Mouse (Mus musculus) myocyte (in vitro differentiated cells): ENCODE results near the gene Amy1. TPM values are rescaled to one million over a fixed set of nuclear protein-coding genes. Genes with fewer than 3 reads are reported as not detected.
A peak's percentile ranks its signal among the peaks of the same experiment; 100 is the strongest.

Experiments
- H3K27me3 ChIP-seq: one replicate; pipeline ENCODE4 v1.6.1; 2011; ENCODE audit not compliant: control insufficient read depth, insufficient read depth, insufficient read length
- H3K36me3 ChIP-seq: one replicate; pipeline ENCODE4 v1.6.1; 2011; ENCODE audit not compliant: control insufficient read depth, insufficient read depth
- H3K4me2 ChIP-seq: one replicate; pipeline ENCODE4 v1.6.1; 2011; ENCODE audit warnings: low read depth, control low read depth
- H3K4me3 ChIP-seq: one replicate; pipeline ENCODE4 v1.5.1; 2011; ENCODE audit warnings: mild to moderate bottlenecking, control low read depth, moderate library complexity
- H3K79me2 ChIP-seq: one replicate; pipeline ENCODE4 v1.6.1; 2011; ENCODE audit not compliant: control insufficient read depth, insufficient read depth
- H3ac ChIP-seq: one replicate; pipeline ENCODE4 v1.6.1; 2011; ENCODE audit not compliant: control insufficient read depth, insufficient read length
- CEBPB ChIP-seq: IDR thresholded peaks from 2 replicates; pipeline ENCODE4 v1.6.1; 2011; ENCODE audit warnings: mild to moderate bottlenecking, moderate library complexity; ENCODE audit not compliant: poor library complexity, insufficient read depth, severe bottlenecking
- E2F4 ChIP-seq: IDR thresholded peaks from one replicate; pipeline ENCODE4 v1.6.1; 2011; ENCODE audit warnings: mild to moderate bottlenecking, control low read depth, moderate library complexity; ENCODE audit not compliant: insufficient read depth
- MAX ChIP-seq: IDR thresholded peaks from one replicate; pipeline ENCODE4 v1.6.1; 2011; ENCODE audit warnings: low read depth, mild to moderate bottlenecking, control low read depth
- MYOD1 ChIP-seq, 3 experiments: IDR thresholded peaks; one replicate each; pipeline ENCODE4 v1.6.1; 2011; ENCODE audit warnings: control low read depth in 2 of 3, low read depth in 2 of 3, mild to moderate bottlenecking in 2 of 3, moderate library complexity in 1 of 3; ENCODE audit not compliant: insufficient read length in 2 of 3, control insufficient read depth in 1 of 3
- MYOG ChIP-seq, 3 experiments: IDR thresholded peaks; one replicate each; pipeline ENCODE4 v1.6.1; 2011; ENCODE audit warnings: control low read depth in 2 of 3, low read depth in 2 of 3, mild to moderate bottlenecking in 2 of 3; ENCODE audit not compliant: insufficient read length in 2 of 3, control insufficient read depth in 1 of 3, insufficient read depth in 1 of 3
- POLR2A ChIP-seq: IDR thresholded peaks from one replicate; pipeline ENCODE4 v1.6.1; 2011; ENCODE audit warnings: low read depth, mild to moderate bottlenecking, control low read depth, moderate library complexity; ENCODE audit not compliant: insufficient read length
- POLR2AphosphoS2 ChIP-seq: IDR thresholded peaks from one replicate; pipeline ENCODE4 v1.6.1; 2011; ENCODE audit warnings: low read depth, control low read depth; ENCODE audit not compliant: insufficient read length
- REST ChIP-seq: IDR thresholded peaks from one replicate; pipeline ENCODE4 v1.6.1; 2011; ENCODE audit warnings: mild to moderate bottlenecking, control low read depth, moderate library complexity; ENCODE audit not compliant: insufficient read depth, insufficient read length
- SRF ChIP-seq: IDR thresholded peaks from one replicate; pipeline ENCODE4 v1.6.1; 2011; ENCODE audit warnings: low read depth; ENCODE audit not compliant: control insufficient read depth, insufficient read length
- TCF12 ChIP-seq: IDR thresholded peaks from one replicate; pipeline ENCODE4 v1.6.1; 2011; ENCODE audit warnings: mild to moderate bottlenecking, control low read depth; ENCODE audit not compliant: poor library complexity, insufficient read depth, severe bottlenecking
- TCF3 ChIP-seq: IDR thresholded peaks from one replicate; pipeline ENCODE4 v1.6.1; 2011; ENCODE audit warnings: low read depth, control low read depth; ENCODE audit not compliant: insufficient read length
- USF1 ChIP-seq: IDR thresholded peaks from one replicate; pipeline ENCODE4 v1.6.1; 2011; ENCODE audit warnings: low read depth, mild to moderate bottlenecking, control low read depth, moderate library complexity
- polyA plus RNA-seq: library from polyadenylated mRNA; unstranded; fragments of >200 nt; fragmentation: generic; extraction: Trizol; gene quantifications from one replicate; pipeline ENCODE4 v1.2.1, GENCODE M21; 2012; ENCODE audit warnings: missing spikeins

The Amy1 gene
- polyA plus RNA-seq, 1 experiment: 0.60 TPM

DNA sequence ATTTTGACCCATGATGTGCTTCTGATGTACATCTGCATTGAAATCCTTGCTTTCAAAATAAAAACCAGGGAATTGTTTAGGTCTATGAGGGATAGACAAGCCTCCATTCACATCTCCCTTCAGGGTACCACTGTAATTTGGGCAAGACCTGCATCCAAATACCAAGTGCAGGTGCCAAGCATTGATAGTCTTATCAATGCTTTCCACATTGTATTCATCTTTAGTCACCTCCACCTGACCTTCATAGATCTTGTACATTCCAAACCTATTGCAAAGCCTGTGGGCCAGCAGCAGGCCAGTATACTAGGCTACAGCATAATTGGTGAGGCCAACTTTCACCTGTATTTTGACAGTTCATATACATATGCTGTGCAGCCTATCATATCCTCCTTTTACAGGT is 25.1 kb upstream of the Amy1 start:
- peaks cover 10% of the 10 kb centered on the region for H3K79me2 ChIP-seq
- no peaks in the 10 kb centered on the region for H3K27me3 ChIP-seq
- no peak for TF ChIP-seq POLR2A
- no peak overlapping the region for H3K4me2 ChIP-seq
- H3ac ChIP-seq: no peak overlapping the region
- H3K4me3 ChIP-seq: no peak overlapping the region
- peaks cover 6% of the 10 kb centered on the region for H3K36me3 ChIP-seq

DNA sequence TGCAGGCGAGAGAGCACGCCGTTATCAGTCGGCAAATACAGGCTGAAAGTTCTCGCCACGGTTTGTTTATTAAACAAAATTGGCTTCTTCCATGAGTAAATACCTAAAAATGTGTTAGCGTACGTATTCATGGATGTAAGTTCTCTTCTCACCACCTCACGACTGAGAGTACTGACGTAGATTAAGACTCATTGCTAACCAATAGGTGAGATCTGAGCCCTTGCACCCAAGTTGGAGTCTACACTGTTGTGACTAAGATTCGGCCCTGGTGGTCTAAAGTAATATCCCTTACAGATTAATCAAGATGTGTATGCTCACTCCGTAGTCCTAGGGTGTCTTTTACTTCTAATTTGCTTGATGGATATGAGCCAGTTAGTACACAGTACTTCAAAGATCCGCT is 24.1 kb upstream of the Amy1 start:
- Histone ChIP-seq H3K27me3 (no peaks in the 10 kb centered on the region), H3K79me2 (peaks cover 18% of the 10 kb centered on the region), H3ac (peak overlapping the region; percentile 19), H3K4me2 (peak overlapping the region; percentile 98), H3K36me3 (peaks cover 6% of the 10 kb centered on the region), H3K4me3 (peak overlapping the region; percentile 62)
- TF ChIP-seq CEBPB: no peak
- TF ChIP-seq TCF3: no peak
- no peak for TF ChIP-seq MYOD1 (IDR thresholded peaks at IDR 0.05; ENCODE audit: control insufficient read depth in 1 of 3, insufficient read length in 2 of 3, low read depth in 2 of 3)
- TF ChIP-seq MAX: no peak
- no peak for TF ChIP-seq SRF
- no peak for TF ChIP-seq USF1

- Histone ChIP-seq H3K79me2 (peaks cover 22% of the 10 kb centered on the region), H3K27me3 (no peaks in the 10 kb centered on the region), H3K4me2 (peak within 1 kb of the TSS; percentile 98), H3K36me3 (peaks cover 6% of the 10 kb centered on the region), H3K4me3 (peak within 1 kb of the TSS; percentile 62), H3ac (peak within 1 kb of the TSS; percentile 19)
- no peak for TF ChIP-seq TCF3
- no peak for TF ChIP-seq MAX
- peak; percentile 74 for TF ChIP-seq POLR2A
- peak; percentile 59 for TF ChIP-seq E2F4
- no peak for TF ChIP-seq SRF
- TF ChIP-seq POLR2AphosphoS2: peak; percentile 89
- TF ChIP-seq TCF12: no peak
Measured at GRCm38 (mm10) chr3:113629606-113630359, 23.3 kb upstream of the Amy1 start, which contains the start of gene Rnpc3. Gene Rnpc3 (minus strand): TSS chr3:113630149.

- no peaks in the 10 kb centered on the region for H3K27me3 ChIP-seq
- H3K4me3 ChIP-seq: no peak overlapping the region
- no peaks in the 10 kb centered on the region for H3K79me2 ChIP-seq
- peaks cover 4% of the 10 kb centered on the region for H3K36me3 ChIP-seq
- H3K4me2 ChIP-seq: no peak overlapping the region
- no peak overlapping the region for H3ac ChIP-seq
- TF ChIP-seq MYOG (IDR thresholded peaks at IDR 0.05; ENCODE audit: control insufficient read depth in 1 of 3, insufficient read depth in 1 of 3, insufficient read length in 2 of 3, low read depth in 2 of 3) (no peak), SRF (no peak), POLR2AphosphoS2 (no peak), CEBPB (no peak), TCF3 (no peak), REST (no peak), TCF12 (no peak), USF1 (no peak), MYOD1 (IDR thresholded peaks at IDR 0.05; ENCODE audit: control insufficient read depth in 1 of 3, insufficient read length in 2 of 3, low read depth in 2 of 3) (no peak), E2F4 (no peak), MAX (no peak), POLR2A (no peak)
Measured at GRCm38 (mm10) chr3:113590844-113591243, 15.7 kb downstream of the Amy1 start.

DNA sequence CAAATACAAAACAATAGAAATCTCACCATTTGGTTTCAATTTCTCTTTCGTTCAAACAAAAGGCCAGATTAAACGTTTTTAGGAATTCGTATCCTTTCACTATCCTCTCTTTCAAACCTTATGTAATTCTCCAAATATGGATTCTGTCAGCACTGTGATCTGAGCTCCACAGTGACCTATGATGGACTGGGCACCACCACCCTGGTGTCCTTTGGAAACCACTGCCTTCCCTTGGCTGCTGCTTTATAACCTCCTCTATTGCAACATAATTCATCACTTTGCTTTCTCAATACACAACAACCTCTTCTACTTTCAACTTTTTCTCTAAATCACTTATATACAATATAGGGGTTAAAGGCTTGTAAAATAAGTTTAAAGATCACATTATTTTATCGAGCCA is 31.9 kb downstream of the Amy1 start:
- Histone ChIP-seq H3K27me3 (no peaks in the 10 kb centered on the region), H3K36me3 (no peaks in the 10 kb centered on the region), H3K79me2 (no peaks in the 10 kb centered on the region), H3K4me3 (no peak overlapping the region), H3K4me2 (peak overlapping the region; percentile 47), H3ac (no peak overlapping the region)
- TF ChIP-seq CEBPB (0 out of 2 replicates have a peak, but pooled peaks have one; percentile 13), REST (no peak), MAX (no peak), TCF12 (no peak)
